Mouse (Mus musculus) heart, adult 2 months (tissue): ENCODE data around the gene Tmem208.

Experiments
- CTCF ChIP-seq: fragments of 200-600 bp; IDR thresholded peaks from 2 replicates; pipeline ENCODE4 v1.8.1; 2022; ENCODE audit warnings: antibody characterized with exemption, mild to moderate bottlenecking, moderate library complexity
- EP300 ChIP-seq: fragments of 200-500 bp; IDR thresholded peaks from 2 replicates; pipeline ENCODE4 v1.6.1; 2011; ENCODE audit warnings: low read depth, low read length, control low read depth; ENCODE audit not compliant: insufficient read depth
- POLR2A ChIP-seq: fragments of 200-500 bp; IDR thresholded peaks from 2 replicates; pipeline ENCODE4 v1.6.1; 2011; ENCODE audit warnings: mild to moderate bottlenecking, low read depth, low read length, control low read depth; ENCODE audit not compliant: insufficient read depth

DNA sequence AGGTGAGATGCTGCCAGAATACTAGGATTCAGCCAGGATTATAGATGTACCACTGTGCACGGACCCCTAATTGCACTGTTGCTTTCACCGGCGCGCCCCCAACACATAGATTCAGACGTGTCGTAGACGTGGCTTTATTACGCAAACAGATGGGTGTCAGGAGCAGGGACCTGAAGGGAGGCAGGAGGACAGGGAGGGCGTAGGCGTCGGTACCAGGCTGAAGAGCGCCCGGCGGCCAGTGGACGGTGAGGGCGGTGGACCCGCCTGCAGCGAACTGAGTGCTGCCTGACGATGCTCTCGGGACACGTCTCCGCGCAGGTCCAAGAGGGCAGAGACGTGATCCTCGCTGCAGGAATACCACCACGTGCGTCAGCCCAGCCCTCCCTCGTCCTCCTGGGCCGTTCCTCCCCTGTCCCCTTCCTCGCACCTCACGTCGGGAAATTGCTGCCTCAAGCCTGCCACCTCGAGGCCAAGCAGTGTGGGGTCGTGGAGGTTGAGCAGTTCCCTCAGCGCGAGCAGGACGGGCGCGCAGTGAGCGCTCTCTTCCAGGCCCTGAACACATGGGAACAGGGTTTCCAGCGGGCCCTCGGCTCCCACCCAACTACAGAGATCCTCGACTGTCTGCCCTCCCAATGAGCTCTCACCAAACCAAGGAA is 36.2 kb upstream of the Tmem208 start, which contains the start of gene 4931428F04Rik:
- peak; percentile 56 for TF ChIP-seq CTCF
- no peak for TF ChIP-seq POLR2A
- TF ChIP-seq EP300, result no peak
